Mouse (Mus musculus) stomach, postnatal 0 days (tissue): Measurements from ENCODE around the gene Cry2.

Experiments
- CTCF ChIP-seq: IDR thresholded peaks from 2 replicates; pipeline ENCODE4 v1.5.1; 2016; ENCODE audit warnings: antibody characterized with exemption, low read depth, mild to moderate bottlenecking, moderate library complexity
- EP300 ChIP-seq: optimal IDR thresholded peaks from 2 replicates; pipeline ENCODE3; 2016; ENCODE audit warnings: antibody characterized with exemption

DNA sequence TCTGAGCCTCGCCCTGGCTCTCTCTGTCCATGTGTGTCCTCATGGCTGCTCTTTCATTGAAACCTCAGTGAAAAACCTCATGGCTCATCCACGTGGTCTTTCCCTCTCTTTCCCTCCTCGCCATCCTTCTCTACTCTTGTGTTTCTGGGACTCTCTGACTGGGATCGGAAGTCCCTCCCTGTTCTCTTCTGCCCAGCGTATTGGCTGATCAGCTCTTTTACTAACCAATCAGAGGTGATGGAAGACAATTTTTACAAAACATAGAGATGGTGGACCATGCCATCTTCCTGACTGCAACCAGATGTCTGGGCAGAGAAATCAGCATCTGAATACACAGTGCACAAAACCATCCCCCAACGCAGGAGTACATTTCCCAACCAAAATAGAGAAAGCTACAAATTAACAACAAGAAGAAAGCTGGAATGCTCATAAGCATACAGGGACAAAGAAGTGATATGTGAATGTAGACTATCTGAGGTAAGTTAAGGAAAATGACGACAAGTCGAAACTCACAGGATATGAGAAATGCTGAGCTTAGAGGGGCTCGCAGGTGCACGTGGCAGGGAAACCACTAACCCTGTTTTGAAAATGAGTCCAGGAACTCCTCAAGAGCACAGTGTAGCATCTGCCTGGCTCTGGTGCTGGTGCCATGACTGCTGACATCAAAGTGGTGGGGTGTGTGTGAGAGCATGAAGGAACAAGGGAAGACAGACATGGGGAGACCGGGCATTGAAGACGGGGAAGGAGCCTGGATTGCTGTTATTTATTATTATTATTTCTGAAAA is 38.2 kb upstream of the Cry2 start:
- TF ChIP-seq CTCF (no peak), EP300 (no peak)
